Mouse (Mus musculus) small intestine, adult 10 weeks (tissue): ENCODE data around the gene Epx. TPM values are rescaled to one million over a fixed set of nuclear protein-coding genes. Genes with fewer than 3 reads are reported as not detected.

Source experiments
- polyA plus RNA-seq: library from polyadenylated mRNA; stranded (reverse); fragments of 350-450 nt; fragmentation: Illumina TruSeq; extraction: RNeasy Lipid Tissue Mini Kit (QIAGEN cat#74804); gene quantifications from one replicate; pipeline ENCODE4 v1.2.3, GENCODE M21; 2014; ENCODE audit warnings: low replicate concordance

The Epx gene
- polyA plus RNA-seq = not detected

DNA sequence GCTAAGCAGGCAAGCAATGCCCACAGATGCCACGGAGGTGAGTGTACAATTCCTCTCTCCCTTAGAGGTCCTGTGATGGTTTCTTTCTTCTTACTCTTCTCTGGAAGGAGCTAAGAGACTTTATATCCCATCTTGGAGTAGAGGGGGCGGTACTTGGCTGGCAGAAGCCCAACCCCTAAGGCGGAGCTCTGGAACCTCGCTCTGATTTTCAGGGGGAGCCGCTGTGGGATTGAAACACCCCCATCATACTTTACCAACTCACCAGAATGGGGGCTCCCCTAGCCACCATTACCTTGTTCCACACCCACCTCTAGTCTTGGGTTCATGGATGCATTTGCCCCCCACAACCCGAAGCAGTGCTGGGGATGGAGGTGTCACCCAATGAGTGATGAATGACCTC is at the start of gene Epx:
Gene Epx, minus strand, starts transcription at position 101 of the 400 bp plus-strand sequence.

GRCm38 (mm10) chr11:87920966-87921365 is 45.6 kb upstream of the Epx start, which contains the start of gene Olfr464:
TSS of gene Olfr464 (minus strand) at chr11:87920967.

DNA sequence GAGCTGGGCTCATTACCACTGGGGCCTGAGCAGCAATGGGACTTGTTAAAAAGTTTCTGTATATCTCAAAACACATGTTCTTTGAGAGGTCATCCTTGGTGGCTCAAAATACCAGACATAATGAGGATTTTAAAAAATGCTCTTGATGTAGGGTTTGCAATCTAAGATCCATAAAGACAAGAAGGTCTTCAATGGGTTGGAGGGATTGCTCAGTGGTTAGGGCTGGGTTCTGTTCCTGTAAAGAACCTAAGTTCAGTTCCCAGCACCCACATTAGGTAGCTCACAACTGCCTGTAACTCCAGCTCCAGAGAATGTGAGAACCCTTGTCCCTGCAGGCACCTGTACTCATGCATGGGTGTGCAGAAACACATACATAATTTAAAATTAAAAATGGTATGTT is 22.0 kb upstream of the Epx start, which contains the start of gene Olfr463:
Gene Olfr463, minus strand, starts transcription at position 101 of the 400 bp plus-strand sequence.

DNA sequence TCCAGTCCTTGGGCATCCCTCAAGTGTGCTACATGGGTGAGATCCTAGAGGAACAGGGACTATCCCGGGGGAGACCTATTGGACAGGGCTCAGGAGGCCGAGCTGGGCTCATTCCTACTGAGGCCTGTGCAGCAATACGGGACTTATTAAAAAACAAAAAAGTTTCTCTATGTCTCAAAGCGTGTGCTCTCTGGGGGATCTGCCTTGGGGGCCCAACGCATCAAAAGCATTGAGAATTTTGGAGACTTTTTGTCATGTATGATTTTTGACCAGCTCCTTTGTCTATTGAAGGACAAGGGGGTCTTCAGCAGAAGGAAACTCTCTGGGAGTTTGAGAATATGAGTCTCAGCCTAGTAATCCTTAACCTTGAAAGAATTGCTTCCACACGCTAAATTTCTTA is 16.8 kb upstream of the Epx start, which contains the start of gene Olfr462:
Gene Olfr462, minus strand, starts transcription at position 101 of the 400 bp plus-strand sequence.

DNA sequence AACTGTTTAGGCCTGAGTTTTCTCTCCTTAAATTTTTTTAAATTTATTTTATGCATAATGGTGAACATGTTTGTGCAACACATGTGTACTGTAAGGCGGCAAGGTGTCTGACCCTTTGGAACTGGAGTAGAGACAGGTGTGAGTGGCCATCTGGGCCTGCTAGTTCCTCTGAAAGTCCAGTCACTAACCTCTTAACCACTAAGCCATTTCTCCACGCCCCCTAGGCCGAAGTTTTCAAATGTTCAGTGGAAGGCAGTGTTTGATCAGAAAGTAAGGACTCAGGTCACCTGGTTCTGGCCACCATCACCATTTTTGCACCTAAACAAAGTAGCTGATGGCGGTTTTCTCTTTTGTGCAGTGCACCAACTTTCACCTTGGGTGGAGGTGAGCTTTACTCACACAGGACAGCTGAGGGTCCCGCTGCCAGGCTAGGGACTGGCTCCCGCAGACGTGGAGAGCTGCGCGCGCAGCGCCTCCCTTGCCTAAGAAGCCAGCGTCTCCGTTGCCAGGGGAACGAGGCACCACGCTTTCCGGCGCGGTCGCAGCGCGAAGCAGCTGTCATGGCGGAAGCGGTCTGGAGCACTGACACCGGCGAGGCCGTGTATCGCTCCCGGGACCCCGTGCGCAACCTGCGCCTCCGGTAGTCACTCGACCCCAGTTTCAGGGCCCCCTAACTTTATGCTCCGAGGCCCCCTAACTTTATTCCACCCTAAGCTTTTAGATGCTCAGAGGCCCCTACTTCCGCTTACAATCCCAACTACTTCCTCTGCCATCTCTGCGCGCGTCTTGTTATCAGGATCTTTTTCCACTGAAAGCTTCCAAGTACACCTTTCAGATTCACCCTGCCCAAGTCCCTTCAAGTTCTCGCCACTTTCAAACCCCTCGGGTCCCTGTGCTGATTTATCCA is 22.4 kb downstream of the Epx start, which contains the start of gene Mks1:
Gene Mks1, plus strand, starts transcription at position 526 of the 907 bp plus-strand sequence.

GRCm38 (mm10) chr11:87828239-87828900 is 47.0 kb downstream of the Epx start, which contains the start of gene Lpo:
TSS of gene Lpo (minus strand) at chr11:87828289.

Other genes starting within 250 kb of the Epx start
- 12.7 TPM for gene Rnf43, start 212.8 kb downstream of the Epx start, polyA plus RNA-seq
- gene Supt4a, start 138.0 kb downstream of the Epx start, polyA plus RNA-seq = 6.7 TPM
- not detected for gene Tspoap1, start 115.0 kb downstream of the Epx start, polyA plus RNA-seq
- not detected for gene Mpo, start 82.0 kb downstream of the Epx start, polyA plus RNA-seq
- not detected for gene Lpo, start 47.2 kb downstream of the Epx start, polyA plus RNA-seq
- gene Mks1, start 22.3 kb downstream of the Epx start, polyA plus RNA-seq = 0.63 TPM
- not detected for gene Olfr462, start 16.7 kb upstream of the Epx start, polyA plus RNA-seq
- gene Olfr463, start 21.9 kb upstream of the Epx start, polyA plus RNA-seq = not detected
- not detected for gene Olfr464, start 45.4 kb upstream of the Epx start, polyA plus RNA-seq
- 110 TPM for gene Dynll2, start 112.0 kb upstream of the Epx start, polyA plus RNA-seq
- 804 TPM for gene Srsf1, start 171.8 kb upstream of the Epx start, polyA plus RNA-seq
- gene Vezf1, start 192.7 kb upstream of the Epx start, polyA plus RNA-seq = 76.0 TPM
- 0.59 TPM for gene Cuedc1, start 222.5 kb upstream of the Epx start, polyA plus RNA-seq